Mouse (Mus musculus): ENCODE measurements around the gene Cuedc2.

GRCm38 (mm10) chr19:46310312-46310865 lies 28.1 kb downstream of the Cuedc2 start:
- TF ChIP-seq HCFC1 (IDR thresholded peaks at IDR 0.05; ENCODE audit: borderline replicate concordance, insufficient read depth, low read length) (no peak), ZNF384 (IDR thresholded peaks at IDR 0.05; ENCODE audit: low read depth, low read length) (no peak)
